Mouse (Mus musculus): ENCODE measurements around the gene Psapl1. TPM values are rescaled to one million over a fixed set of nuclear protein-coding genes. Genes with fewer than 3 reads are reported as not detected.

The Psapl1 gene
- 0.45 and 0.59 TPM in 2 replicates for polyA plus RNA-seq (2015; fragmentation: Nextera tagmentation; extraction: Ambion mirVana)

- H3K27ac ChIP-seq: no peak within 1 kb of the TSS
- no peaks in the 10 kb centered on the region for H3K36me3 ChIP-seq
- no peak within 1 kb of the TSS for H3K4me2 ChIP-seq
- no peaks in the 10 kb centered on the region for H3K9me3 ChIP-seq (replicated peaks)
- H3K4me3 ChIP-seq (replicated peaks): no peak within 1 kb of the TSS
- no peaks in the 10 kb centered on the region for H3K4me1 ChIP-seq
- no peak for ATAC-seq (replicated peaks; ENCODE audit: low FRiP score)
- H3K9ac ChIP-seq: no peak within 1 kb of the TSS
- no peaks in the 10 kb centered on the region for H3K27me3 ChIP-seq
- 80% methylated on average over 10 of the region's 10 CpGs for WGBS
These were observed at the start of gene Psapl1 for GRCm38 (mm10) chr5:36203916-36204315. Gene Psapl1, plus strand, starts transcription at chr5:36204021.

- Histone ChIP-seq H3K4me1 (0 out of 2 replicates have a peak, but pooled peaks cover 3% of the 10 kb centered on the region), H3K27ac (no peak overlapping the region), H3K36me3 (no peaks in the 10 kb centered on the region), H3K27me3 (no peaks in the 10 kb centered on the region), H3K4me3 (replicated peaks) (no peak overlapping the region), H3K4me2 (no peak overlapping the region), H3K9me3 (replicated peaks) (no peaks in the 10 kb centered on the region), H3K9ac (no peak overlapping the region)
- no peak for ATAC-seq (replicated peaks; ENCODE audit: low FRiP score)
- 53% methylated on average over 8 of the region's 8 CpGs for WGBS
These were observed 48.8 kb upstream of the Psapl1 start for GRCm38 (mm10) chr5:36154879-36155485.

GRCm38 (mm10) chr5:36165424-36166302, 38.2 kb upstream of the Psapl1 start:
- Histone ChIP-seq H3K27ac (no peak overlapping the region), H3K9ac (no peak overlapping the region), H3K4me3 (replicated peaks) (no peak overlapping the region), H3K4me2 (no peak overlapping the region), H3K36me3 (no peaks in the 10 kb centered on the region), H3K4me1 (peaks cover 25% of the 10 kb centered on the region), H3K9me3 (replicated peaks) (no peaks in the 10 kb centered on the region), H3K27me3 (no peaks in the 10 kb centered on the region)
- WGBS: 78% methylated on average over 21 of the region's 21 CpGs
- ATAC-seq (replicated peaks; ENCODE audit: low FRiP score): no peak

GRCm38 (mm10) chr5:36166346-36167013, 37.3 kb upstream of the Psapl1 start:
- no peaks in the 10 kb centered on the region for H3K27me3 ChIP-seq
- no peaks in the 10 kb centered on the region for H3K9me3 ChIP-seq (replicated peaks)
- ATAC-seq (replicated peaks; ENCODE audit: low FRiP score): no peak
- H3K9ac ChIP-seq: no peak overlapping the region
- H3K4me3 ChIP-seq (replicated peaks): no peak overlapping the region
- H3K36me3 ChIP-seq: no peaks in the 10 kb centered on the region
- no peak overlapping the region for H3K4me2 ChIP-seq
- H3K4me1 ChIP-seq: peaks cover 25% of the 10 kb centered on the region
- 66% methylated on average over 6 of the region's 6 CpGs for WGBS
- H3K27ac ChIP-seq: no peak overlapping the region

- Histone ChIP-seq H3K27ac (no peak overlapping the region), H3K36me3 (no peaks in the 10 kb centered on the region), H3K4me3 (replicated peaks) (no peak overlapping the region), H3K27me3 (no peaks in the 10 kb centered on the region), H3K9ac (no peak overlapping the region), H3K4me1 (peaks cover 30% of the 10 kb centered on the region), H3K4me2 (no peak overlapping the region), H3K9me3 (replicated peaks) (no peaks in the 10 kb centered on the region)
- ATAC-seq (replicated peaks; ENCODE audit: low FRiP score): no peak
- 64% methylated on average over 14 of the region's 14 CpGs for WGBS
These were observed 34.7 kb upstream of the Psapl1 start for GRCm38 (mm10) chr5:36168963-36169650.

GRCm38 (mm10) chr5:36174569-36175115, 29.2 kb upstream of the Psapl1 start:
- ATAC-seq (replicated peaks; ENCODE audit: low FRiP score): no peak
- H3K4me2 ChIP-seq: no peak overlapping the region
- no peaks in the 10 kb centered on the region for H3K9me3 ChIP-seq (replicated peaks)
- H3K36me3 ChIP-seq: no peaks in the 10 kb centered on the region
- H3K9ac ChIP-seq: no peak overlapping the region
- no peak overlapping the region for H3K4me3 ChIP-seq (replicated peaks)
- WGBS: 44% methylated on average over 9 of the region's 9 CpGs
- no peaks in the 10 kb centered on the region for H3K27me3 ChIP-seq
- H3K4me1 ChIP-seq: peaks cover 23% of the 10 kb centered on the region
- no peak overlapping the region for H3K27ac ChIP-seq

- Histone ChIP-seq H3K27ac (no peak overlapping the region), H3K9ac (no peak overlapping the region), H3K36me3 (no peaks in the 10 kb centered on the region), H3K4me2 (no peak overlapping the region), H3K4me3 (replicated peaks) (no peak overlapping the region), H3K4me1 (peaks cover 18% of the 10 kb centered on the region), H3K9me3 (replicated peaks) (no peaks in the 10 kb centered on the region), H3K27me3 (no peaks in the 10 kb centered on the region)
- WGBS: 69% methylated on average over 11 of the region's 11 CpGs
- no peak for ATAC-seq (replicated peaks; ENCODE audit: low FRiP score)
These were observed 27.4 kb upstream of the Psapl1 start for GRCm38 (mm10) chr5:36176409-36176808.

GRCm38 (mm10) chr5:36176873-36177272, 26.9 kb upstream of the Psapl1 start:
- no peak for ATAC-seq (replicated peaks; ENCODE audit: low FRiP score)
- 84% methylated on average over 4 of the region's 4 CpGs for WGBS

GRCm38 (mm10) chr5:36178215-36178614, 25.6 kb upstream of the Psapl1 start:
- Histone ChIP-seq H3K27ac (no peak overlapping the region), H3K4me3 (replicated peaks) (no peak overlapping the region), H3K4me2 (no peak overlapping the region), H3K4me1 (peaks cover 13% of the 10 kb centered on the region), H3K27me3 (no peaks in the 10 kb centered on the region), H3K36me3 (no peaks in the 10 kb centered on the region), H3K9me3 (replicated peaks) (no peaks in the 10 kb centered on the region), H3K9ac (no peak overlapping the region)
- ATAC-seq (replicated peaks; ENCODE audit: low FRiP score): 0 out of 2 replicates have a peak, but pooled peaks have one; percentile 20
- WGBS: 31% methylated on average over 7 of the region's 7 CpGs

More at GRCm38 (mm10) chr5:36176873-36177272, 26.9 kb upstream of the Psapl1 start:
- H3K4me1 ChIP-seq: peaks cover 18% of the 10 kb centered on the region
- H3K9ac ChIP-seq: no peak overlapping the region
- no peak overlapping the region for H3K4me2 ChIP-seq
- no peaks in the 10 kb centered on the region for H3K36me3 ChIP-seq
- H3K27ac ChIP-seq: no peak overlapping the region
- no peaks in the 10 kb centered on the region for H3K27me3 ChIP-seq
- H3K9me3 ChIP-seq (replicated peaks): no peaks in the 10 kb centered on the region
- no peak overlapping the region for H3K4me3 ChIP-seq (replicated peaks)

- Histone ChIP-seq H3K36me3 (no peaks in the 10 kb centered on the region), H3K27me3 (no peaks in the 10 kb centered on the region), H3K4me2 (no peak overlapping the region), H3K9me3 (replicated peaks) (no peaks in the 10 kb centered on the region), H3K4me1 (peaks cover 13% of the 10 kb centered on the region), H3K4me3 (replicated peaks) (no peak overlapping the region), H3K9ac (no peak overlapping the region), H3K27ac (no peak overlapping the region)
- ATAC-seq (replicated peaks; ENCODE audit: low FRiP score): no peak
- 92% methylated on average over 3 of the region's 3 CpGs for WGBS
These were observed 25.0 kb upstream of the Psapl1 start for GRCm38 (mm10) chr5:36178785-36179184.

- H3K4me2 ChIP-seq: no peak overlapping the region
- H3K36me3 ChIP-seq: no peaks in the 10 kb centered on the region
- no peak for ATAC-seq (replicated peaks; ENCODE audit: low FRiP score)
- WGBS: 84% methylated on average over 5 of the region's 5 CpGs
- H3K4me1 ChIP-seq: peaks cover 12% of the 10 kb centered on the region
- H3K9ac ChIP-seq: no peak overlapping the region
- H3K9me3 ChIP-seq (replicated peaks): no peaks in the 10 kb centered on the region
- no peak overlapping the region for H3K4me3 ChIP-seq (replicated peaks)
- no peak overlapping the region for H3K27ac ChIP-seq
- H3K27me3 ChIP-seq: no peaks in the 10 kb centered on the region
These were observed 24.1 kb upstream of the Psapl1 start for GRCm38 (mm10) chr5:36179708-36180107.
